In genomic region chr2:167038297-167038696, GRCm38 (mm10) we compare ENCODE assay signal across 21 mouse cellular contexts. TPM values are rescaled to one million over a fixed set of nuclear protein-coding genes. Genes with fewer than 3 reads are reported as not detected.
DNase-seq lines count a peak whose midpoint lies in the region; ATAC-seq lines count a peak whose summit lies in the region.
"Had no signal": no experiment of that assay in that cellular context is flagged by ENCODE, and none has a peak within 500 bp of the region (broad histone marks: within the 10 kb centered on the region; RNA-seq: fewer than 3 reads in every experiment).

No protein-coding gene starts in this region.

- no peak overlapping the region for H3K4me3 ChIP-seq in liver, embryonic 15.5 days (replicated peaks)
- H3K4me3 ChIP-seq in liver, embryonic 11.5 days (ENCODE audit: low read depth, low read length): no peak overlapping the region
- no peak overlapping the region for H3K4me3 ChIP-seq in liver, embryonic 16.5 days (ENCODE audit: low read depth, low read length)
- no peak overlapping the region for H3K4me3 ChIP-seq in forebrain, embryonic 16.5 days (replicated peaks; ENCODE audit: low read length)
- H3K4me3 ChIP-seq: embryonic facial prominence, embryonic 13.5 days; forebrain, embryonic 12.5 days; heart, embryonic 13.5 days; hindbrain, embryonic 12.5 days; intestine, embryonic 15.5 days had no signal

- H3K9me3 ChIP-seq in liver, embryonic 15.5 days (replicated peaks): no peaks in the 10 kb centered on the region
- H3K9me3 ChIP-seq in liver, embryonic 11.5 days (ENCODE audit: control insufficient read depth, low read length): no peaks in the 10 kb centered on the region
- no peaks in the 10 kb centered on the region for H3K9me3 ChIP-seq in liver, embryonic 16.5 days (replicated peaks; ENCODE audit: control insufficient read depth, low read length)
- H3K9me3 ChIP-seq in forebrain, embryonic 16.5 days (ENCODE audit: control insufficient read depth, low read length): no peaks in the 10 kb centered on the region
- H3K9me3 ChIP-seq: embryonic facial prominence, embryonic 13.5 days; forebrain, embryonic 12.5 days; heart, embryonic 13.5 days; hindbrain, embryonic 12.5 days; intestine, embryonic 15.5 days had no signal

- peaks cover 60% of the 10 kb centered on the region for H3K4me1 ChIP-seq in liver, embryonic 15.5 days (replicated peaks)
- H3K4me1 ChIP-seq in liver, embryonic 11.5 days (replicated peaks; ENCODE audit: control insufficient read depth, insufficient read depth, low read length): peaks cover 25% of the 10 kb centered on the region
- peaks cover 46% of the 10 kb centered on the region for H3K4me1 ChIP-seq in liver, embryonic 16.5 days (ENCODE audit: control insufficient read depth, low read depth, low read length)
- no peaks in the 10 kb centered on the region for H3K4me1 ChIP-seq in forebrain, embryonic 16.5 days (replicated peaks; ENCODE audit: control insufficient read depth, insufficient read depth, low read length)
- H3K4me1 ChIP-seq: embryonic facial prominence, embryonic 13.5 days; forebrain, embryonic 12.5 days; hindbrain, embryonic 12.5 days; intestine, embryonic 15.5 days had no signal

- WGBS in liver, embryonic 15.5 days (ENCODE audit: insufficient replicate concordance): 79% methylated on average over 6 of the region's 6 CpGs
- 87% methylated on average over 6 of the region's 6 CpGs for WGBS in liver, embryonic 11.5 days
- 90% methylated on average over 6 of the region's 6 CpGs for WGBS in liver, embryonic 16.5 days (ENCODE audit: insufficient replicate concordance)
- WGBS in forebrain, embryonic 16.5 days: 93% methylated on average over 6 of the region's 6 CpGs

- DNase-seq in heart, adult 11 months: peak; percentile 90
- no peak for DNase-seq in heart, postnatal 10 days
- DNase-seq in liver, embryonic 11.5 days (ENCODE audit: low spot score): no peak
- DNase-seq in cerebellum, postnatal 10 days: peak; percentile 88 to 90
- no peak for DNase-seq in layer of hippocampus, adult 9-11 months
- DNase-seq: adrenal gland, postnatal 25 days; forebrain, postnatal 0 days; gastrocnemius, postnatal 14 days; heart, postnatal 4 days; kidney, adult 18-20 months had no signal

- peaks cover 100% of the 10 kb centered on the region for H3K36me3 ChIP-seq in liver, embryonic 15.5 days (replicated peaks)
- H3K36me3 ChIP-seq in liver, embryonic 11.5 days (ENCODE audit: control insufficient read depth, insufficient read depth, low read length): peaks cover 70% of the 10 kb centered on the region
- H3K36me3 ChIP-seq in liver, embryonic 16.5 days (ENCODE audit: control insufficient read depth, insufficient read depth): peaks cover 85% of the 10 kb centered on the region
- H3K36me3 ChIP-seq in forebrain, embryonic 16.5 days (ENCODE audit: control insufficient read depth, insufficient read depth): peaks cover 76% of the 10 kb centered on the region

- no peak overlapping the region for H3K9ac ChIP-seq in liver, embryonic 15.5 days
- H3K9ac ChIP-seq in liver, embryonic 11.5 days (ENCODE audit: low read depth, low read length): no peak overlapping the region
- H3K9ac ChIP-seq in liver, embryonic 16.5 days (ENCODE audit: low read depth, low read length): no peak overlapping the region
- H3K9ac ChIP-seq in forebrain, embryonic 16.5 days (replicated peaks; ENCODE audit: low read depth, low read length): no peak overlapping the region
- H3K9ac ChIP-seq: embryonic facial prominence, embryonic 13.5 days; forebrain, embryonic 12.5 days; forebrain, postnatal 0 days; heart, embryonic 13.5 days; hindbrain, embryonic 12.5 days; intestine, embryonic 15.5 days had no signal

- no peak overlapping the region for H3K4me2 ChIP-seq in liver, embryonic 15.5 days
- no peak overlapping the region for H3K4me2 ChIP-seq in liver, embryonic 11.5 days
- no peak overlapping the region for H3K4me2 ChIP-seq in liver, embryonic 16.5 days (ENCODE audit: low read depth, low read length)
- no peak overlapping the region for H3K4me2 ChIP-seq in forebrain, embryonic 16.5 days (ENCODE audit: low read length)
- H3K4me2 ChIP-seq: embryonic facial prominence, embryonic 13.5 days; forebrain, embryonic 12.5 days; heart, embryonic 13.5 days; hindbrain, embryonic 12.5 days; intestine, embryonic 15.5 days had no signal

- H3K27ac ChIP-seq in liver, embryonic 15.5 days (replicated peaks): peak overlapping the region; percentile 97
- H3K27ac ChIP-seq in liver, embryonic 11.5 days (ENCODE audit: low read depth, low read length): no peak overlapping the region
- H3K27ac ChIP-seq in liver, embryonic 16.5 days (ENCODE audit: low read length): peak overlapping the region; percentile 74
- H3K27ac ChIP-seq in forebrain, embryonic 16.5 days (ENCODE audit: low read length): no peak overlapping the region
- H3K27ac ChIP-seq: embryonic facial prominence, embryonic 13.5 days; forebrain, embryonic 12.5 days; heart, embryonic 13.5 days; hindbrain, embryonic 12.5 days; intestine, embryonic 15.5 days had no signal

- ATAC-seq in liver, embryonic 15.5 days (ENCODE audit: insufficient read depth): no peak
- ATAC-seq in liver, embryonic 11.5 days (replicated peaks; ENCODE audit: low FRiP score): no peak
- no peak for ATAC-seq in liver, embryonic 16.5 days (ENCODE audit: low read depth)
- ATAC-seq in forebrain, embryonic 16.5 days: no peak
- ATAC-seq: activated CD4-positive, CD25-positive, alpha-beta regulatory T cell, adult 4 months; forebrain, postnatal 0 days; intestine, embryonic 15.5 days; Patski had no signal

- no peaks in the 10 kb centered on the region for H3K27me3 ChIP-seq in liver, embryonic 15.5 days
- no peaks in the 10 kb centered on the region for H3K27me3 ChIP-seq in liver, embryonic 11.5 days (replicated peaks; ENCODE audit: control insufficient read depth, insufficient read depth, low read length)
- H3K27me3 ChIP-seq in liver, embryonic 16.5 days (ENCODE audit: control insufficient read depth, insufficient read depth, low read depth, low read length): no peaks in the 10 kb centered on the region
- no peaks in the 10 kb centered on the region for H3K27me3 ChIP-seq in forebrain, embryonic 16.5 days (replicated peaks; ENCODE audit: control insufficient read depth, insufficient read depth, low read length)
- H3K27me3 ChIP-seq: CH12.LX; embryonic facial prominence, embryonic 13.5 days; forebrain, embryonic 12.5 days; heart, embryonic 13.5 days; hindbrain, embryonic 12.5 days; intestine, embryonic 15.5 days; Patski had no signal

- intact Hi-C loops in heart, postnatal 10 days (cut with DNase I): no loop called here

RNA-seq across cellular contexts. Expression of gene Ddx27, which starts 23.3 kb away (rescaled TPM):
- total RNA-seq in heart, postnatal 10 days (2021): 10 to 100 TPM; 17.5 to 18.3 TPM
- polyA plus RNA-seq in liver, embryonic 15.5 days (2015; fragmentation: Nextera tagmentation; extraction: Ambion mirVana): 35.7 and 37.6 TPM in 2 replicates
- 102 and 103 TPM in 2 replicates for polyA plus RNA-seq in liver, embryonic 11.5 days (2014; fragmentation: Nextera tagmentation; extraction: Ambion mirVana)
- 32.9 and 36.0 TPM in 2 replicates for polyA plus RNA-seq in liver, embryonic 16.5 days (2015; fragmentation: Nextera tagmentation; extraction: Ambion mirVana)
- polyA plus RNA-seq in forebrain, embryonic 16.5 days (2015; fragmentation: Nextera tagmentation; extraction: Ambion mirVana): 41.0 and 45.0 TPM in 2 replicates

RNA-seq across cellular contexts. Expression of gene Znfx1, which starts 24.5 kb away (rescaled TPM):
- total RNA-seq in heart, postnatal 10 days (2021): 10 to 100 TPM; 29.0 to 31.3 TPM
- 9.8 and 11.2 TPM in 2 replicates for polyA plus RNA-seq in liver, embryonic 15.5 days (2015; fragmentation: Nextera tagmentation; extraction: Ambion mirVana)
- polyA plus RNA-seq in liver, embryonic 11.5 days (2014; fragmentation: Nextera tagmentation; extraction: Ambion mirVana): 10.1 and 11.2 TPM in 2 replicates
- polyA plus RNA-seq in liver, embryonic 16.5 days (2015; fragmentation: Nextera tagmentation; extraction: Ambion mirVana): 10.2 and 11.8 TPM in 2 replicates
- polyA plus RNA-seq in forebrain, embryonic 16.5 days (2015; fragmentation: Nextera tagmentation; extraction: Ambion mirVana): 8.9 and 9.0 TPM in 2 replicates

RNA-seq across cellular contexts. Expression of gene Stau1, which starts 42.2 kb away (rescaled TPM):
- total RNA-seq in heart, postnatal 10 days (2021): 10 to 100 TPM; 54.2 TPM
- 24.2 and 26.2 TPM in 2 replicates for polyA plus RNA-seq in liver, embryonic 15.5 days (2015; fragmentation: Nextera tagmentation; extraction: Ambion mirVana)
- 57.1 and 59.5 TPM in 2 replicates for polyA plus RNA-seq in liver, embryonic 11.5 days (2014; fragmentation: Nextera tagmentation; extraction: Ambion mirVana)
- polyA plus RNA-seq in liver, embryonic 16.5 days (2015; fragmentation: Nextera tagmentation; extraction: Ambion mirVana): 27.7 and 29.6 TPM in 2 replicates
- polyA plus RNA-seq in forebrain, embryonic 16.5 days (2015; fragmentation: Nextera tagmentation; extraction: Ambion mirVana): 131 and 145 TPM in 2 replicates

Comparison
In these comparisons a context has a peak if more than half of its experiments do, and no peak if none do; other contexts are left out.
1. DNase-seq: peak in heart, adult 11 months (single experiment) and cerebellum, postnatal 10 days (2 of 2); none in heart, postnatal 10 days (0 of 2), liver, embryonic 11.5 days (single experiment) and layer of hippocampus, adult 9-11 months (single experiment).
2. H3K27ac ChIP-seq: peak in liver, embryonic 15.5 days (single experiment) and liver, embryonic 16.5 days (single experiment); none in liver, embryonic 11.5 days (single experiment) and forebrain, embryonic 16.5 days (single experiment).